Mouse (Mus musculus) adrenal gland, postnatal 0 days (tissue): ENCODE measurements around the gene Fkbp2. TPM values are rescaled to one million over a fixed set of nuclear protein-coding genes. Genes with fewer than 3 reads are reported as not detected.

Experiments used
- polyA plus RNA-seq: library from polyadenylated mRNA; unstranded; fragments of >200 nt; fragmentation: Nextera tagmentation; extraction: Ambion mirVana; gene quantifications from 2 replicates; pipeline ENCODE4 v1.2.1, GENCODE M21; 2015

Fkbp2 gene
- polyA plus RNA-seq: 128 and 174 TPM in 2 replicates

GRCm38 (mm10) chr19:6980381-6981093, at the start of gene Fkbp2:
Fkbp2 (minus strand) TSS chr19:6980501.

DNA sequence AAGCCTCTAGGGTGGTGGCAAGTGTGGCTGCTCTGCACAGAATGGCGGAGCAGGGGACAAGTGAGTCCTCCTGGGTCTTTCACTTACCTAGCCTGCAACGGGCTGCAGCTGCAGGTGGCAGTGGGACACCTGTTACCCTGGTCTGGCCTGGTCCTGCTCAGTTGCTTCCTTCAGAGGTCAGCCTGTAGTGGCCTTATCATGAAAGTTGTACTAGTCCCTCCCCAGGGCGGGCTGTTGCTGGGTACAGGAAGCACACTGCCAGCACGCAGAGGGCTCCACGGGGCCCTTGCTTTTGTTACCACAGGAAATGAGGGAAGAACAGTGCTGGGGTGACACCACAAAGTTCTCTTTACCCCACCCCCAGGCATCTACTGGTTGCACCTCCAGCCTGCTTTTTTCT, 38.9 kb upstream of the Fkbp2 start, which contains the start of gene Fermt3:
TSS of gene Fermt3 (minus strand) at position 279 of the 400 bp plus-strand sequence.

DNA sequence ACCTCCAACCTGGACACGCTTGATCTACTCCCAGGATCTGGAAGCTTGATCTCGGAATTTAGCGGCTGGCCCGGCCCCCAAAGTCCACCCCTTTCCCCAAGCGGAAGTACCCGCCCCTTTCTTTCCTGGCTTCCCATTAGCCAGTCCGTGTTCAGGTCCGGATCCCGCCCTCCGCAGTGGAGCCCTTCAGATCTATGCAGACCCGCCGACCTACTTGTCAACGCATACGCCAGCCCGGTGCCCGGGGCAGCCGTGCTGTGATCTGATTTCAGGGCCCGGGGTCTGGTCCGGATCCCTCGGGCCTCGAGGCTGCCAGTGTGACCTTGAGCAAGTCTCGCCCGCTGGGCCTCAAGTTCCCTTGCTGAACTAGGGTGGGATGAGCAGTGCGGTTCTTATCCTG, 15.7 kb upstream of the Fkbp2 start, which contains the start of the genes Nudt22 and Trpt1:
TSS of gene Nudt22 (minus strand) at position 112 of the 400 bp plus-strand sequence.
TSS of gene Trpt1 (plus strand) at position 126 of the 400 bp plus-strand sequence.

GRCm38 (mm10) chr19:6992011-6992858, 11.9 kb upstream of the Fkbp2 start, which contains the start of gene Dnajc4:
Dnajc4 (minus strand) TSS chr19:6992572.

DNA sequence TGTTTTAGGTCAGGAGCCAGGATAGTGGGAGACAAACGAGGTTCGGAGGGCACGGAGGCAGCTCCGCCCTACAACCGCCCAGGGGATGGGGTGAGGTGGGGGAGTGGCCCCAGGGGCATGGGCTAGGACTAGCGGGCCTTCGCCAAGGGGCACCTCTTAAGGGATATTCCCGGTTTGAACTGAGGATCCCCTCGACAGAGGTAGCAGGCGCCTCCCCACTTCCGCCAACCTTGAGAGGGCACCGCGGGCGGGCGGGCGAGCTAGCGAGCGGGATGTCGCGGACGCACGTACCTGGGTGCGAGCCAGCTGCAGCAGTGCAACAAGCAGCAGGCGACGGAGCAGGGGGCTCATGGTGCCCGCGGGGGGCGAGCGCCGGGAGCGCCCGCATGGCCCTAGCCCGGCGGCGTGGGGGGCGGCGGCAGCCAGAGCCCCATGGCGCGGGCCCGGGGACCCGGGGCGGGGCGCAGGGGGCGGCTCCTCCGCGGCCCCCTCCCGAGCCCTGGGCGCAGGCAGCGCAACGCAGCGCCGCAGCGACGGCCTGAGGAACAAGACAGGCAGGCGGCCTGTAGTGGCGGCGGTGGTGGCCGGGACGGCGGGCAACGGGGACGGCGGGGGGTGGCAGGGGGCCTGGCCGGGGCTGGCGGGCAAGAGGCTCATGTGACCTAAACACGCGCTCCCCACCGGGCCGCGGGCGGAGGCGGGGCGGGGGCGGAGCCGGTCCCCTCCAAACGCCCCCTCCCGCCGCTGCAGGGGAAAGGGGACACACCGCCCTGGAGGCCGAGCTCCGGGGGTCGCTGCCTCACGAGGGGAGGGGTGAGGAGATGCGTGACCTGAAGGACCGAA, 7.0 kb upstream of the Fkbp2 start, which contains the start of gene Vegfb:
TSS of gene Vegfb (minus strand) at position 591 of the 843 bp plus-strand sequence.

GRCm38 (mm10) chr19:6975537-6976521, 4.5 kb downstream of the Fkbp2 start, which contains the start of gene Plcb3:
Plcb3 (minus strand) TSS chr19:6976470.

GRCm38 (mm10) chr19:6974211-6975205, 5.8 kb downstream of the Fkbp2 start, which contains the start of gene Ppp1r14b:
Ppp1r14b (plus strand) TSS chr19:6974968.

DNA sequence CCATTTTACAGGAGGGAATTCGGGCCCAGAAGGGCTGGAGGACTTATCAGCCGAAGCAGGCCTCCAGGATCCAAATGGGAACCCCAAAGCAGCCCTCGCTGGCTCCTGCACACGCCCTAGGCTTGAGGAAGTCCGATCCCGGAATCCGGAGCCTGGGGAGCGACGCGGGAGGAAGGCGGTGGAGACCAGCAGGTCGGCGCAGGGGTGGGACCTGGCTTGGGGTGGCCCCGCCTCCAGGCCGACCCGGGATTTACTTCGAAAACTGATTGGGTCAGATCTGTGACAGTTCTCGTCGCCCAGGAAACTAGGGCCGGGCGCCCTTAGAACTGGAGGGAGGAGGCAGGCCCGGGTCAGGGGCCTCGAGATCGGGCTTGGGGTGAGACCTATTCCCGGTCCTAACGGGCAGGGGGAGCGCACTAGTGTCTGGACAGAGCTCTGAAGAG, 38.0 kb downstream of the Fkbp2 start, which contains the start of gene Gpr137:
TSS of gene Gpr137 (minus strand) at position 232 of the 443 bp plus-strand sequence.

DNA sequence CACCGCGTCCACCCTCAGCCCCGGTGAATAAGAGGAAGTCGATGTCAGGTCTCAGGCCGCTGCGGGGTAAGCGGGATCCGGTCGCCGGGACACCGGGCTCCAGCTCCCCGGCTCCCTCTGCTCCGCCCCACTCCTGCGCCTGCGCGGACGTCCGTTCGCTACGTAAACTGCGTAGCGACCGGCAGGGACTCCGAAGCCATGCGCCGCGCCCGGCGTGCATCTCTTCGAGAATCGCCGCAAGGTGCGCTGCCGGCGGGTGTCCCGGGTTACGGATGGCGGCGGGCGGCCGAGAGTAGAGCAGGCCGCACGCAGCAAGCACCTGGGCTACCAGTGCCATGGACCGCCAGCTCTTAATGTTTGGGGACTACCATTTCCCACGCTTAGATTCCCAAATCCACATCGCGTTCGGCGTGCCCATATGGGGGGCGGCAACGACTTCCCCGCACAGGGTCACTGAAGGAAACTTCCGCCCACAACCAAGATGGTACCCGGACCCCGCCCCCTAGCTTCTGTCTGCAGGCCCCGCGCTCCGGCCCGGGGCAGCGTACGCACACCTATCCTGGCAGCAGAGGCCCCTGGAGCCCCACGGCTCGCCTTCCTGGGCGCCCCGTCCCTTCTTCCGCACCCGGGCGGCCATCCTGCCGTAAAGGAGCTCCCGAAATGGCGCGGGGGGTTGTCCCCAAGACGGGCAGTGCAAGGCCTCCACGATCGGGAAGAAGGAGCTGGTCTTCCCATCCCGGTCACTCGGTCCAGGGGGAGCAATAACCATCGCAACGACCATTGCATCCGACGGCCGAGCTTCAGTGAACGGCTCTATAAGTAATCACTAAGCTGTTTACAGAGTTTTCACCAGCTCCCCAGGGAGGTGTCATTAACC, 38.7 kb downstream of the Fkbp2 start, which contains the start of gene Bad:
TSS of gene Bad (plus strand) at position 490 of the 877 bp plus-strand sequence.

GRCm38 (mm10) chr19:6934195-6934977, 45.9 kb downstream of the Fkbp2 start, which contains the start of gene Kcnk4:
Kcnk4 (minus strand) TSS chr19:6934515.

Other genes starting within 250 kb of the Fkbp2 start
- 14.0 and 22.7 TPM in 2 replicates for gene Rps6ka4, start 139.9 kb downstream of the Fkbp2 start, polyA plus RNA-seq
- 0.80 and 0.82 TPM in 2 replicates for gene Ccdc88b, start 122.3 kb downstream of the Fkbp2 start, polyA plus RNA-seq
- gene Trmt112, start 70.8 kb downstream of the Fkbp2 start, polyA plus RNA-seq: 97.2 and 142 TPM in 2 replicates
- 373 and 481 TPM in 2 replicates for gene Prdx5, start 70.4 kb downstream of the Fkbp2 start, polyA plus RNA-seq
- gene Esrra, start 58.7 kb downstream of the Fkbp2 start, polyA plus RNA-seq: 11.7 and 11.8 TPM in 2 replicates
- gene Catsperz, start 55.1 kb downstream of the Fkbp2 start, polyA plus RNA-seq: 1.5 and 5.6 TPM in 2 replicates
- gene Kcnk4, start 46.0 kb downstream of the Fkbp2 start, polyA plus RNA-seq: 0.55 and 0.68 TPM in 2 replicates
- gene Bad, start 38.6 kb downstream of the Fkbp2 start, polyA plus RNA-seq: 117 and 144 TPM in 2 replicates
- gene Gpr137, start 38.0 kb downstream of the Fkbp2 start, polyA plus RNA-seq: 36.1 and 50.1 TPM in 2 replicates
- 140 and 156 TPM in 2 replicates for gene Ppp1r14b, start 5.5 kb downstream of the Fkbp2 start, polyA plus RNA-seq
- gene Plcb3, start 4.0 kb downstream of the Fkbp2 start, polyA plus RNA-seq: 19.9 and 25.4 TPM in 2 replicates
- gene Vegfb, start 7.2 kb upstream of the Fkbp2 start, polyA plus RNA-seq: 32.8 and 49.2 TPM in 2 replicates
- 30.8 and 47.0 TPM in 2 replicates for gene Dnajc4, start 12.1 kb upstream of the Fkbp2 start, polyA plus RNA-seq
- gene Nudt22, start 15.6 kb upstream of the Fkbp2 start, polyA plus RNA-seq: 33.0 and 55.2 TPM in 2 replicates
- gene Trpt1, start 15.6 kb upstream of the Fkbp2 start, polyA plus RNA-seq: 10.4 and 13.5 TPM in 2 replicates
- gene Fermt3, start 39.0 kb upstream of the Fkbp2 start, polyA plus RNA-seq: 8.6 and 12.4 TPM in 2 replicates
- gene Stip1, start 59.5 kb upstream of the Fkbp2 start, polyA plus RNA-seq: 63.4 and 96.8 TPM in 2 replicates
- 20.7 and 38.8 TPM in 2 replicates for gene Macrod1, start 76.3 kb upstream of the Fkbp2 start, polyA plus RNA-seq
- 2.6 and 4.1 TPM in 2 replicates for gene Flrt1, start 125.2 kb upstream of the Fkbp2 start, polyA plus RNA-seq
- gene Otub1, start 225.8 kb upstream of the Fkbp2 start, polyA plus RNA-seq: 131 and 158 TPM in 2 replicates
- gene Cox8a, start 237.1 kb upstream of the Fkbp2 start, polyA plus RNA-seq: 1,475 and 1,664 TPM in 2 replicates